Mouse (Mus musculus) small intestine, adult 2 months (tissue): ENCODE data around the gene Gpr87.

Source experiments
- CTCF ChIP-seq: fragments of 200-500 bp; IDR thresholded peaks from 2 replicates; pipeline ENCODE4 v1.5.1; 2012; ENCODE audit warnings: low read depth, mild to moderate bottlenecking, control low read depth, inconsistent platforms, low read length, moderate library complexity, mixed read lengths; ENCODE audit not compliant: insufficient replicate concordance, insufficient read length; ENCODE audit errors: extremely low read depth
- POLR2A ChIP-seq: fragments of 200-500 bp; IDR thresholded peaks from 2 replicates; pipeline ENCODE4 v1.6.1; 2012; ENCODE audit warnings: low read depth, mild to moderate bottlenecking, control low read depth, inconsistent platforms, low read length, moderate library complexity

GRCm38 (mm10) chr3:59205941-59206340, 11.0 kb upstream of the Gpr87 start:
- TF ChIP-seq CTCF = no peak
- TF ChIP-seq POLR2A = no peak
